Mouse (Mus musculus) embryonic facial prominence, embryonic 15.5 days (tissue): ENCODE results near the gene Ttc30a1. TPM values are rescaled to one million over a fixed set of nuclear protein-coding genes. Genes with fewer than 3 reads are reported as not detected.
A peak's percentile ranks its signal among the peaks of the same experiment; 100 is the strongest.
"Not testable (repeated sequence)": the region's sequence is repeated elsewhere in the genome, so short reads cannot be mapped to it uniquely, and the experiment has no call there.

Experiments used
- ATAC-seq: fragments of 200-750 bp; cut with Nextera tagmentation; 2 replicates; pipeline ENCODE4 v1.8.0; 2017; ENCODE audit warnings: low read depth, moderate TSS enrichment; ENCODE audit not compliant: insufficient number of reproducible peaks, low FRiP score, low TSS enrichment
- H3K27ac ChIP-seq: fragments of 300-500 bp; sonication (generic); replicated peaks from 2 replicates; pipeline ENCODE4 v1.5.1; 2015; ENCODE audit warnings: mild to moderate bottlenecking, inconsistent platforms
- H3K27me3 ChIP-seq: fragments of 300-500 bp; sonication (generic); 2 replicates; pipeline ENCODE4 v1.6.1; 2015; ENCODE audit warnings: inconsistent platforms
- H3K36me3 ChIP-seq: fragments of 300-500 bp; sonication (generic); 2 replicates; pipeline ENCODE4 v1.6.1; 2015; ENCODE audit warnings: mild to moderate bottlenecking, inconsistent platforms
- H3K4me1 ChIP-seq: fragments of 300-500 bp; sonication (generic); 2 replicates; pipeline ENCODE4 v1.6.1; 2015; ENCODE audit warnings: inconsistent platforms
- H3K4me2 ChIP-seq: fragments of 300-500 bp; sonication (generic); replicated peaks from 2 replicates; pipeline ENCODE4 v1.6.1; 2015; ENCODE audit warnings: mild to moderate bottlenecking, inconsistent platforms
- H3K4me3 ChIP-seq: fragments of 300-500 bp; sonication (generic); replicated peaks from 2 replicates; pipeline ENCODE4 v1.5.1; 2015; ENCODE audit warnings: mild to moderate bottlenecking, inconsistent platforms
- H3K9ac ChIP-seq: fragments of 300-500 bp; sonication (generic); 2 replicates; pipeline ENCODE4 v1.6.1; 2015; ENCODE audit warnings: inconsistent platforms
- H3K9me3 ChIP-seq: fragments of 300-500 bp; sonication (generic); replicated peaks from 2 replicates; pipeline ENCODE4 v1.6.1; 2016; ENCODE audit warnings: inconsistent platforms
- WGBS: fragments of 180-500 bp; shearing (Covaris S2); methylation state at CpG from one replicate; pipeline ENCODE4 v1.1.7; 2015; 5-methylcytosine and 5-hydroxymethylcytosine counted together
- polyA plus RNA-seq: library from polyadenylated mRNA; unstranded; fragments of >200 nt; fragmentation: Nextera tagmentation; extraction: Ambion mirVana; gene quantifications from 2 replicates; pipeline ENCODE4 v1.2.1, GENCODE M21; 2015

Gene Ttc30a1
- polyA plus RNA-seq, 1 experiment from 2014 or later: 6.8 TPM

DNA sequence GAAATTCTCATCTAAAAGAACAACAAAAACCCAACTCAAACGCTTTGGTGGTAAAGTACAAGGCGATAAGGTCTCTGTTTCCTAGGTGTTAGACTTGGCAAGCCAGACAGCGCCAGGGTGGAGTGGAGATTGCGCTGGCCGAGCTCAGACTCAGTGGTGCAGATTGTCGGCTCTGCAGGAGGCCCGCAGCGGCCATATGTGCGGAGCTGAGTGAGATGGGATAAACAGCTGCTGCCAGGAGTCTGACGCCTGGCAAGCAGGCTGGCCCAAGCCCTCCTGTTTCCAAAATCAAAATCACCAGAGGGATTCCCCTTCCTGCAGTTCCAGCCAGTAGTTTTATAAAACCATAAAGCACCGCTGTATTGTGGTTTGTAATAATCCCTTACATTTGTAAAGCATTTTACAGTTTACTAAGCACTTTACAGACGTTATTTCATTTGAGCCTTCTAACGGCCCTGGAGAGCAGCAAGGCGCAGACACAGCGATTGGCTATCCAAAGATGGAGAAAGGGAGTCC lies 21.9 kb downstream of the Ttc30a1 start:
- peak overlapping the region; percentile 3; the same call in 1 of the 2 replicates for H3K4me3 ChIP-seq

DNA sequence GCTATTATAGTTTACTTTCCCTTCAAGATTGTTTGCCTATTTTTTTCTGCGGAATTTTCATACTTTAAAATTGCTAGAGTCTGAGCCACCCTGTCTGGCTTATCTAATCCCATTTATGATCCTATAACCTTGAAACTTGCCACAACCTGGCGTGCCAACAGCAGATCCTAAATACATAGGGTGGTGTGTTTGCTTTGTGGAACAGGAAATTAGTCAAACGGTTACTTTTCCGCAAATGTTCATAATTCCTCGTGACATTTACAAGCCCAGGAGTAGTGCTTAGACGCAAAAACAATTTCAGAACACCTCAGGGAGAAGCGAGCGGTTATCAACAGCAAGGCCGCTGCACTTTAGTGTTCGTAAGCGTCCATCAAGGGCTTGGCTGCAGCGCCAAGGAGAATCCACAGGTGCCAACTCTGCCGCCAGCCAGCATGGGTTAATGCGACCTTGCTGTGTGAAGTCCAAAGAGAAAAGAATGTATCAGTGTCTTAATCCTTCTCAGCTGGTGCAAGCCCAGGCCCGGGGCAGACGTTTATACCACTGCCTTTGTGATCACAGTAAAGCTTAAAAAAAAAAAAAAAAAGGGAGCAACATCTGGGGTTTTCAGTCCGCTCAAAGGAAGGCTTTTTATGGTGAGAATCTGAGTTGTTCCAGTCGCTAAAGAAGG lies 22.5 kb downstream of the Ttc30a1 start:
- Histone ChIP-seq H3K4me2 (peak overlapping the region; percentile 34), H3K4me3 (peak overlapping the region; percentile 15; the same call in 1 of the 2 replicates), H3K9ac (no peak overlapping the region), H3K27ac (peak overlapping the region; percentile 70), H3K9me3 (no peaks in the 10 kb centered on the region), H3K4me1 (peaks cover 29% of the 10 kb centered on the region), H3K27me3 (no peaks in the 10 kb centered on the region), H3K36me3 (no peaks in the 10 kb centered on the region)
- ATAC-seq: no peak
- WGBS: 23% methylated on average over 18 of the region's 18 CpGs

More for the DNA sequence above, 21.9 kb downstream of the Ttc30a1 start:
- Histone ChIP-seq H3K27me3 (no peaks in the 10 kb centered on the region), H3K4me2 (peak overlapping the region; percentile 34), H3K4me1 (peaks cover 35% of the 10 kb centered on the region), H3K36me3 (no peaks in the 10 kb centered on the region), H3K9me3 (no peaks in the 10 kb centered on the region), H3K9ac (no peak overlapping the region), H3K27ac (peak overlapping the region; percentile 70)
- ATAC-seq: peak; percentile 59; the same call in 1 of the 2 replicates
- WGBS: 7% methylated on average over 15 of the region's 15 CpGs

DNA sequence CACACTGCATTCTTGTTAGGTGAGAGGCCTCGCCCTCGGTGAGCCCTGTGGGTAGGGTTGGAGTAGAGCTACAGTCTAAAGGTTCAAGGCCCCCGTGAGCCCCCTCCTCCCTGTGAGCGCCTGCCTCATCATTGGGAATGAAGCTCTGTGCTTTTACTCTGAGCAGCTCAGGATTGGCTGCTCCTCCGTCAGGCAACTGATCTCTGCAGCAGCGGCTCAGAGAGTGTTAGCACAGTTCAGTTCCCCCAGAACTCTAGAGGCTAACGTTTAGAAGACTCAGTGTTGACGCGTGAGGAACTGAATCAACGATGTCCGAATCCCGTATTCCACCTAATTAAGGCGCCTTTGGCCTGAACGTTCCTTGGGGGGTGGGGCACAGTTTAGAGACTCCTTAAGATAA lies 26.1 kb downstream of the Ttc30a1 start:
- WGBS: 56% methylated on average over 14 of the region's 14 CpGs
- Histone ChIP-seq H3K9me3 (no peaks in the 10 kb centered on the region), H3K9ac (no peak overlapping the region), H3K4me2 (no peak overlapping the region), H3K36me3 (no peaks in the 10 kb centered on the region), H3K4me3 (no peak overlapping the region), H3K4me1 (peaks cover 16% of the 10 kb centered on the region), H3K27ac (no peak overlapping the region), H3K27me3 (no peaks in the 10 kb centered on the region)
- ATAC-seq: no peak

DNA sequence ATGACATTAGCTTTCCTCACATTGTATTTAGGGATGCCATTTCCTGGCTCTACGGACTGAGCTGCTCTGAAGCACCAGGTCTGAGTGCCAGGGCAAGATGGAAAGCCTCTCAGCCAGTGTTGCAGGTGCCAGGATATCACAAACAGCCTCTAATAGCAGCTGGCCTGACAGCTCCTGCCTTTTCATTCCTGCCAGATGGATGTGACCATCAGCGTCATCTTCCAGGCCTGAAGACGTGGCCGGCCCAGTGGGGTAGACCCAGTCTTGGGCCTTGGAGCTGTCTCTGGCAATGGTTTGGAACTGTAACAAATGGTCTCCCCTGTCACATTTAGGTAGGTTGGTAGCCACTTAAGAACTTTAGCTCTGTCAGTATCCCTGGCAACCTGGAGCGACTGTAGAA lies 28.4 kb downstream of the Ttc30a1 start:
- ATAC-seq: no peak
- no peaks in the 10 kb centered on the region for H3K4me1 ChIP-seq
- H3K36me3 ChIP-seq: no peaks in the 10 kb centered on the region
- H3K27ac ChIP-seq: no peak overlapping the region
- WGBS: 93% methylated on average over 5 of the region's 5 CpGs
- no peaks in the 10 kb centered on the region for H3K27me3 ChIP-seq
- no peak overlapping the region for H3K4me2 ChIP-seq
- no peaks in the 10 kb centered on the region for H3K9me3 ChIP-seq
- no peak overlapping the region for H3K4me3 ChIP-seq
- no peak overlapping the region for H3K9ac ChIP-seq

DNA sequence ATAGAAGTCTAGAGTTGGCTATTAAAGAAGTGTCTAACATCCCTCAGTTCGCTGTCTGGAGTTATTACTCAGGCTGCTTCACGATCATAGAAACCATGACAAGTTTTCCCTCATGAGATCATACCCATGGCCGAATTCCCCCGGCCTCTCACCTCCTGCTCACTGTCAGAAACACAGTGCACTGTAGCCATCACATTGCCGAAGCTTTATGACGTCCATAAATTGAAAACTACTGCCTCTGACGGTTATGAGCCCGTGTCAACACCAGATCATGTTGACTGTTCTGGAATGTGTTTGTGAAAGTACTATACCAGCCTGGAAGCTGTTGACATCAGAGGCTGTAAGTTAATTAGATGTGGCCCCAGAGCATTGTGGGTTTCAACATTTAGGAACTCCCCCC lies 31.1 kb downstream of the Ttc30a1 start:
- 76% methylated on average over 8 of the region's 8 CpGs for WGBS
- Histone ChIP-seq H3K27me3 (no peaks in the 10 kb centered on the region), H3K27ac (no peak overlapping the region), H3K9ac (no peak overlapping the region), H3K9me3 (no peaks in the 10 kb centered on the region), H3K4me1 (no peaks in the 10 kb centered on the region), H3K4me2 (no peak overlapping the region), H3K36me3 (no peaks in the 10 kb centered on the region), H3K4me3 (no peak overlapping the region)
- ATAC-seq: no peak

DNA sequence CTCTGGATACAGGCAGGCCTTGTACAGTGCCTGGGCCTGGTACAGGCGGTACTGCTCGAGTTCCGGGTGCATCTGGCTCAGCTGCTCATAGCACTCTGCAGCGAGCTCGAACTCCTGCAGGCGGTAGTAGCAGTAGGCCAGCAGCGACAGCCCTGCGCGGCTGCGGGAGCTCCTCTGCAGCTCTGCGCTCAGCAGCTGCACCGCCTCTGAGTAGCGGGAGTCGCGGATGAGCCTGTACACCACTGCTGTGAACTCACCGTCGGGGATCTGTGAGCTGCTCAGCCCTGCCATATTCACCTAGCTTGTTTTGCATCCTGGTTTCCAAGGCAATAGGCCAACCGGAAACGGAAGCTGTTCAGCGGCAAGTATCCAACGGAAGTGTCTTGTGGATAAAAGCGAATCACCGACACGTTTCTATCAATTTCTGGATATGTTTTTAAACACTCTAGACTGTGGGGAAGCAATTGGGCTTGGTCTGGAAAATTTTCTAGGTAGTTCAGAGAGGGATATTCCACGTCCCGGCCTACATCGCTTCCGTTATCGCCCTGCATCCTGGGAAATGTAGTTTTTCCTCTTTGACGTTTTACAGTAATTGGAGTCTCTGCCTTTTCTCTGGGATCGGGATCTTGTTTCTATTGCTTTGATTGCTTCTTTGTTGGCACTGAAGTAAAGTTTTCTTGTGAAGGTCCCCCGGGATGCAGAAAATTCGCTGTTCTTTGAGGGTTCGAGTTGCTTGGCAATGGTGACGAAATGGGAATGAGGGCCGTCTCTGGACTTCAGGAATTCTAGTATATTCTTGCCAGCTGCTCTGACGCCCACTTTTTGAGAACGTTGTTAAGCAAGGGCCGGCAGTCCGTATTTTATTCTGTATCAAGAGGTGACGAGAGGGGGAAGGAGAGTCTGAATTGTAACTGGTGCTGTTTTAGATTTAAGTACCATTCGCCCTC lies 43.4 kb downstream of the Ttc30a1 start, which contains the start of gene Ttc30b:
Gene Ttc30b, minus strand, starts transcription at position 469 of the 947 bp plus-strand sequence.
- Histone ChIP-seq H3K4me2 (peak within 1 kb of the TSS; percentile 56), H3K27ac (peak within 1 kb of the TSS; percentile 86), H3K4me1 (peaks cover 6% of the 10 kb centered on the region; the same call in 1 of the 2 replicates), H3K4me3 (peak within 1 kb of the TSS; percentile 51), H3K27me3 (no peaks in the 10 kb centered on the region), H3K9me3 (no peaks in the 10 kb centered on the region), H3K36me3 (no peaks in the 10 kb centered on the region), H3K9ac (peak within 1 kb of the TSS; percentile 2)
- 2% methylated on average over 42 of the region's 42 CpGs for WGBS
- no peak; the same call in none of the 2 replicates for ATAC-seq

DNA sequence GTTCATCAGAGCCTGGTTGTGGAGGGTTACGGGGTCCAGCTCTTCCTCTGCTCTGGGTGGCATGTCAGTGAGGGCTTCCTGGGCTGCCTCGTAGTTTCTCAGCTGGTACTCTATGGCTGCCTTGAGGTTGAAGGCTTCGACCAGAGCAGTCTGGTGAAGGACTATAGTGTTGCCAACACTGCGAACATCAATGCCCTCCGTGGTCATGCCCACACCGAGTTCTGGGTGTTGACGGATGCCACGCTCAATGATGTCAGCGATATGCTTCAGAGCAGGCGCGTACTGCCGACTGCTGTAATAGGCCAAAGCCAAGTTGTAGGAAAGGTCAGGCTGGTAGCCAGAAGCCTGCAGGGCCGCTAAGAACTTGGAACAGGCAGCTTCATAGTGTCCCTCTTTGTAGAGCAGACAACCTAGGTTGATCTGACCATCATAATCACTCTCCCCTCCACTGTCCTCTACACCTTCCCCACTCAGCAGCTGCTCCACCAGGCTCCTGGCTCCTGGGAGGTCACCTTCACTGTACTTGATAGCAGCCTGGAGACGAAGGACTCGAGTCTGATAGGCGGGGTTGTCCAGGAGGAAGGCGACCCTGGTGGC lies 44.1 kb downstream of the Ttc30a1 start:
- H3K36me3 ChIP-seq, ATAC-seq, H3K4me1 ChIP-seq, H3K27me3 ChIP-seq, H3K9ac ChIP-seq, H3K9me3 ChIP-seq, H3K27ac ChIP-seq: not testable (repeated sequence)
- 65% methylated on average over 17 of the region's 17 CpGs for WGBS
- Histone ChIP-seq H3K4me2 (peak overlapping the region; percentile 56), H3K4me3 (peak overlapping the region; percentile 51)

DNA sequence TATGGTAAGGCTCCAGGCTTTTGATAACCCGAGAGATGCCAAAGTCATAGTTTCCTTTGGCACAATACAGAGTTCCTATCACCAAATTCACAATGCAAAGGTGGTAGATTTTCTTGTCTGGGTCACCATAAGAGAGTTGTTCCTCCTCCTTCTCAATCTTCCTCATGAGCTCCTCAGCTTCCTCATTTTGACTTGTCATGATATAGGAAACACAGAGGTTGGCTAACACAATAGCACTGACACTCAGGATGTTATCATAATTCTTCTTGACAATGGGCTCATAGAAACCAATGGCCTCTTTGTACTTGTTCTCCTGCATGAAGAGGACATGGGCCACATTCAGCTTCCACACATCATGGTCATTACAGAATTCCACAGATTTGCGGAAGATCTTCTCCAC lies 45.1 kb downstream of the Ttc30a1 start:
- 85% methylated on average over 2 of the region's 2 CpGs for WGBS
- H3K4me3 ChIP-seq, H3K9ac ChIP-seq, H3K4me1 ChIP-seq, H3K27me3 ChIP-seq, ATAC-seq, H3K27ac ChIP-seq, H3K9me3 ChIP-seq, H3K4me2 ChIP-seq, H3K36me3 ChIP-seq: not testable (repeated sequence)

DNA sequence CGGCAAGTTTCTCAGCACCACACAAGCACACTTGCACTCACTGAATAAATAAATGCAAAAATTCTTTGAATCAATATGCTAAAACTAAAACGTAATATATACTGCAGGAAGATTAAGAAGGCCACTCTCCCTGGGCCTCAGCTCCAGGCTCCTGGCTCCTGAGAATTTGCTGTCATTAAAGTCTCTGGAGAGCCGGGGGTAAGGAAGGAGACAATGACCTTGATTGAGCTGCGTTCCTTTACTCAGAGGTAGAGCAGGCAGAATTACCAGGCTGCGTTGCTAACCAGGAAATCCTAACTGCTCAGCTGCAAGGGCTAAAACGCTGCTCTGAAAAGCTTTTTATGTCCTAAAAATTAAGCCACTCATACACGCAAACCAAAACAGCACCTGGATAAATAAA lies 48.2 kb downstream of the Ttc30a1 start:
- H3K27me3 ChIP-seq: no peaks in the 10 kb centered on the region
- no peak for ATAC-seq
- H3K4me2 ChIP-seq: no peak overlapping the region
- peak overlapping the region; percentile 34 for H3K27ac ChIP-seq
- WGBS: 27% methylated on average over 7 of the region's 7 CpGs
- H3K36me3 ChIP-seq: no peaks in the 10 kb centered on the region
- H3K4me1 ChIP-seq: peaks cover 3% of the 10 kb centered on the region; the same call in 1 of the 2 replicates
- H3K9ac ChIP-seq: no peak overlapping the region
- H3K4me3 ChIP-seq: no peak overlapping the region
- no peaks in the 10 kb centered on the region for H3K9me3 ChIP-seq

DNA sequence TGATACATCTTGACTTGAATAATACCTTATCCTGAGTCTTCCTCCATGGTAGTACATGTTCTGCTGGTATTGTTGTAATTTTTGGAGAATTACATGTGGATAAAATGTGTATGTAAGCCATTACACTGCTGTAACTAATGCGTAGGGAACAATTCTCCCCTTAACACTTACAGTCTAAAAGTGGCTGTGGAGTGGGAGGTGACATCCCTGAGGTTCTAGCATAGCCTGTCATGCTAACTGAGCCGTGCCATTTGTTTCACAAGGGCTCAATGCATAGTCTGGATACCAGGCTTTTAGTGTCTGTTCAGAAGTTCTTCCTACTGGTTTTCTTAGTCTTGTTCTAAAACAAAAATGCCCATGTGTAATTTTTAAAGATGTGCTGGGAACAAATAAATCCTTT lies 50.8 kb downstream of the Ttc30a1 start:
- H3K36me3 ChIP-seq: 0 out of 2 replicates have a peak, but pooled peaks cover 15% of the 10 kb centered on the region
- H3K4me2 ChIP-seq: no peak overlapping the region
- no peak overlapping the region for H3K4me3 ChIP-seq
- no peaks in the 10 kb centered on the region for H3K27me3 ChIP-seq
- no peak overlapping the region for H3K9ac ChIP-seq
- WGBS: 82% methylated on average over 2 of the region's 2 CpGs
- H3K4me1 ChIP-seq: no peaks in the 10 kb centered on the region
- ATAC-seq: no peak
- H3K27ac ChIP-seq: no peak overlapping the region
- no peaks in the 10 kb centered on the region for H3K9me3 ChIP-seq
